Mouse (Mus musculus) MN1 (cell line): ENCODE data around the gene Adprh.
"Not testable (repeated sequence)": the region's sequence is repeated elsewhere in the genome, so short reads cannot be mapped to it uniquely, and the experiment has no call there.

ENCODE experiments used
- DNase-seq: peaks from one replicate; pipeline ENCODE4 v3.0.0-alpha.2; 2016; ENCODE audit warnings: low spot score

Adprh gene

DNA sequence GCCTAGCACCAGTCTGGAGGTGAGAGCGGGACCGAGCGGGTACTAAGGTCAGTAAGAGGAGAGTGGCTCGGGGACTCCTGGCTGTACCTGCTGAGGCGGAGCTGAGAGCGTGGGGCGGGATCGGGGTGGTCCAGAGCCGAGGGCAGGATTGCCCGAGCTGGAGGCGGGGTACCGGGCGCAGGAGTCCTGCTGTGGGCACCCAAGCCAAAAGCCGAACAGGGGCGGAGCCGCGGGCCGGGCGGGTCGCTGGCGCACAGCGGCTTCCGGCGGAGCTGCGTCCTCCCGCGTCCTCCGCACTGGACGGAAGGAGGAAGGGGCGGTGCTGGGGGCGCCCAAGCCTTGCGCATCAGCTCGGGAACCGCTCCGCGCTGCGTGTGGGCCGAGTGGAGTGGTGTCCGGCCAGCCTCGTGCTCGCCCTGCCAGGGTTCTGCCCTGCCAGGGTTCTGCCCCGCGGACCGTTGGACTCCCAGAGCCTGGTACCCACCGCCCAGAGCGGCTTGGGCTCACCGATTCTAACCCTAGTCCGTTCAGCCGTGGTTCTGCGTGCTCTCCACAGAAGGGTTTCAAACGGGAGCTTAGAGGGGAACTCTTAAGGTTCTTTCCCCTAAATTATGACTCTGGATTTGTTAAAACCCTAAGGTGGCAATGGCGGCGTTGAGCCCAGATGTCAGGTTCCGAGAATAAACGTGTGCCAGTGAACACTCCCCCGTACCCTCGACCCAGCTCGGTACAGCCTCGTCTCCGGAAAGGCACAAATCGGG lies at the start of gene Adprh:
Gene Adprh (minus strand): TSS at position 262 of the 761 bp plus-strand sequence.
- peak; percentile 94 for DNase-seq

DNA sequence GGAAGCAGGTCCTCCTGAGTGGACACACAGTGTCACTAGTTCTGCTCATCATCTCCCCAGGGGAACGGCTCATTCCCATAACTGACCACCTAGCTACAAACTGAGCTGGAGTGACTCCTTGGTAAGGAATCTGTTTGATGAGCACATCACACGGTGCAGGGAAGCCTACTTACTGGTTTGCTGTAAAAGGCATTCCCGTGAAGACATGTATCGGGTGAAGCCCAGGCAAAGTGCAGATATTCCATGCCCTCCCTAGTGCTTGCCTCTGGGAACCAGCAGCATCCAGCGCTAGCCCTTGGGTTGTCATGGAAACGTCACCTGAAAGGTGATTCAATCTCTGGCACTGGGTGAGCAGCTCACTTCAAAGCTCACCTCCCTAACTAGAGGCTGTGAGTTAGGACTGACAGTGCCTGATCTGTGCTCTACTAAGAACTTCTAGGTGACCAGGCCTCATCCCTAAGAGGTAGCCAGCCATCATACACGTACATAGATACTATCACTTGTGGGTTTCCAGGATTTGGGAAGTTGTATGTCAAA lies 44.2 kb upstream of the Adprh start:
- no peak for DNase-seq

DNA sequence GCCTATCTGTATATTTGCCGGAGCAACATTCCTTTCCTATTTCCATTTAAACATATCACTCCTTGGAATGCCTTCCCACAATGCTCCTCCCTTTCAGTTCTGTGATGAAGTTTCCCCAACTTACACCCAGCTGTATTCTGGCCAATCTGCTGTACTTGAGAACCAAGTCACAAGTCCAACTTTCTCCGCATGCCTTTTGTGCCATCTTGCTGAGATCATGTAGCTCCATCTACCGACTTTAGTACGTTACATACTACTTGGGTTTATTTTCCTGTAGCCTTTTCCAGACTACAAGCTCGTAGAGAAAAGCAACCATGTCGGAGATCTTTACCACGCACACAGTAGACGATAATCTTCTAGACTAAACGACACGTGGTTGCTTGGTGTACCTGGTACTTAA lies 41.4 kb upstream of the Adprh start:
- DNase-seq = no peak

DNA sequence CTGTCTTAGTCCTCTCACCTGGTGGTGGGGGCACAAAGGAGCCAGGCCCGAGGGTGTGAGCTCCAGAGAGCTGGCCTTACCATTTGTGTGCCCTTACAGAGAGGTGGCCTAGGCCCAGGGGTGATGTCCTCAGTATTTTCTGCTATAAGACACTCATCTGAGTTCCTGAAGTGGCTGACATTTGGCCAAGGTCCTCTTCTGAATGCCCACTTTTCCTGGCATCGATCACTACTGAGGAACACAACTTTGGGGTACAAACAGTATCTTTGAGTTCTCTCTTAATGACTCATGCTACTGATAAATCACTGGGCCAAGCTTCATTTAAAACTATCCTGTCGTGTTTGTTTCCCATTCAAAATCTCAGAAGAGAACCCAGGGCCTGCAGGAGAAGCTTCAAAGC lies 40.0 kb upstream of the Adprh start:
- no peak for DNase-seq

DNA sequence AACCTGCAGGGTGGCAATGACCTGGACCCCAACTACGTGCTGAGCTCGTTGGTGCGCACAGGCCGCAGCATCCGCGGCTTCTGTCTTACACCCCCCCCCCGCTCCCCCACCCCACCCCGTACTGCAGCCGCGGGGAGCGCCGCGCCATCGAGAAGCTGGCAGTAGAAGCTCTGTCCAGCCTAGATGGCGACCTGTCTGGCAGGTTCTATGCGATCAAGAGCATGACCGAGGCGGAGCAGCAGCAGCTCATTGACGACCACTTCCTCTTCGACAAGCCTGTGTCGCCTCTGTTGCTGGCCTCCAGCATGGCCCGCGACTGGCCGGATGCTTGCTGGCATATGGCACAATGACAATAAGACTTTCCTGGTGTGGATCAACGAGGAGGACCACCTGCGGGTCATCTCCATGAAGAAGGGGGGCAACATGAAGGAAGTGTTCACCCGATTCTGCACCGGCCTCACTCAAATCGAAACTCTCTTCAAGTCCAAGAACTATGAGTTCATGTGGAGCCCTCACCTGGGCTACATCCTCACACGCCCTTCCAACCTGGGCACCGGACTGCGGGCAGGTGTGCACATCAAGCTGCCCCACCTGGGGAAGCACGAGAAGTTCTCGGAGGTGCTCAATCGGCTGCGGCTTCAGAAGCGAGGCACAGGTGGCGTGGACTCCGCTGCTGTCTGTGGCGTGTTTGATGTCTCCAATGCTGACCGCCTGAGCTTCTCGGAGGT lies 31.2 kb upstream of the Adprh start:
- DNase-seq = no peak

DNA sequence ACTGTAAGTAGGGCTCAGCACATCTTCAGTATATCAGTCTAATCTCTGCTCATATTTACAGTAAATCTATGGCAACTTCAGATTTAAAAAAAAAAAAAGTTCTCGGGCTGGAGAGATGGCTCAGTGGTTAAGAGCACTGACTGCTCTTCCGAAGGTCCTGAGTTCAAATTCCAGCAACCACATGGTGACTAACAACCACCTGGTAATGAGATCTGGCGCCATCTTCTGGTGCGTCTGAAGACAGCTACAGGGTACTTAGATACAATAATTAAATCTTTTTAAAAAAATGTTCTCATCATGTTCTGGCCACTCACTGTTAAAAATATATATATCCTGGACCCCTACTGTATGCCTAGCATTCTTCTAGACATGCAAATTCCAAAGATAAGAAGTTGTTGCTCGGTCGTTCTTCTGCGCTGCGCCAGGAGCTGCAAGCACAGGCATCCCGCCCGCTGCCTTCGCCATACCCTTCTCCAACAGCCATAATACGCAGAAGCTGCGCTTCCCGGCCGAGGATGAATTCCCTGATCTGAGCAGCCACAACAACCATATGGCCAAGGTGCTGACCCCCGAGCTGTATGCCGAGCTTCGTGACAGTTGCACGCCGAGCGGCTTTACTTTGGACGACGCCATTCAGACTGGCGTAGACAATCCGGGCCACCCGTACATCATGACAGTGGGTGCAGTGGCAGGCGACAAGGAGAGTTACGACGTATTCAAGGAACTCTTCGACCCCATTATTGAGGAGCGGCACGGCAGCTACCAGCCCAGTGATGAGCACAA lies 30.5 kb upstream of the Adprh start:
- DNase-seq = no peak

DNA sequence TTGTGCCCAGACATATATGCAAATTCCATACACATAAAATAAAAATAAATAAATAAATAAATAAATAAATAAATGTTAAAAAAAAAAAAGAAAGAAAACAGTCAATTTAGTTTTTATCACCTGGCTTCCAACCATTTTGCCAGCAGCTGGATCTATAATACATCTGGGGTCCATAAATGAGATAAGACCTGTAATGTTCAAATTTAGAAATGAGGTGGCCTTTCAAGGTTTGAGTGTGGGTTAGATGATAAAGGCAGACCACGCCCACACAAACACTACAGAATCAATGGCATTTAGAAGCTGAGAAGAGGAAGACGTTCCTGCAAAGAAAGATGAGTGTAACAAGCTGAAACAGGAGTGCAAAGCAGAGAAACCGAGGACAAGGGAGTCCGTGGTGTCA lies 28.8 kb upstream of the Adprh start:
- no peak for DNase-seq

DNA sequence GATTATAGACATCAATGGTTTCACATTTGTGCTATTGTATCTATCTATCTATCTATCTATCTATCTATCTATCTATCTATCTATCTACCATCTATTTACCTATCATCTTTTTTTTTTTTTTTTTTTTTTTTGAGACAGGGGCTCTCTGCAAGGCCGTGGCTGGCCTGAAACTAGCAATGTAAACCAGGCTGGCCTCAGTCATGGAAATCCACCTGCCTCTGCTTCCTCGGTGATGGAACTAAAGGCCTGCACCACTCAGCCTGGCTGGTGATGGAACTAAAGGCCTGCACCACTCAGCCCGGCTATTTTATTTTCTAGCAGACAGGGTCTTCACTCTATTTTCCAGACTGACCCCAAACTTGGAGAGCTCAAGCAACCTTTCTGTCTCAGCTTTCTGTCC lies 25.8 kb upstream of the Adprh start:
- no peak for DNase-seq

DNA sequence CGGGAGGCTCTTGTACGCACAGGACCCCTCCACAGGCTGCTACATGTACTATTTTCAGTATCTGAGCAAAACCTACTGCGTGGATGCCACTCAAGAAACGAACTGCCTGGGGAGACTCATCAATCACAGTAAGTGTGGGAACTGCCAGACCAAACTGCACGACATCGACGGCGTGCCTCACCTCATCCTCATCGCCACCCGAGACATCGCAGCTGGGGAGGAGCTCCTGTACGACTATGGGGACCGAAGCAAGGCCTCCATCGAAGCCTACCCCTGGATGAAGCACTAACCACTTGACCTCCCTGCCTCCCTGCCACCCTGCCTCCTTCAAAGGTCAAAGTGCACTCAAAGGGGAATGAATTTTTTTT lies 24.7 kb upstream of the Adprh start:
- not testable (repeated sequence) for DNase-seq

DNA sequence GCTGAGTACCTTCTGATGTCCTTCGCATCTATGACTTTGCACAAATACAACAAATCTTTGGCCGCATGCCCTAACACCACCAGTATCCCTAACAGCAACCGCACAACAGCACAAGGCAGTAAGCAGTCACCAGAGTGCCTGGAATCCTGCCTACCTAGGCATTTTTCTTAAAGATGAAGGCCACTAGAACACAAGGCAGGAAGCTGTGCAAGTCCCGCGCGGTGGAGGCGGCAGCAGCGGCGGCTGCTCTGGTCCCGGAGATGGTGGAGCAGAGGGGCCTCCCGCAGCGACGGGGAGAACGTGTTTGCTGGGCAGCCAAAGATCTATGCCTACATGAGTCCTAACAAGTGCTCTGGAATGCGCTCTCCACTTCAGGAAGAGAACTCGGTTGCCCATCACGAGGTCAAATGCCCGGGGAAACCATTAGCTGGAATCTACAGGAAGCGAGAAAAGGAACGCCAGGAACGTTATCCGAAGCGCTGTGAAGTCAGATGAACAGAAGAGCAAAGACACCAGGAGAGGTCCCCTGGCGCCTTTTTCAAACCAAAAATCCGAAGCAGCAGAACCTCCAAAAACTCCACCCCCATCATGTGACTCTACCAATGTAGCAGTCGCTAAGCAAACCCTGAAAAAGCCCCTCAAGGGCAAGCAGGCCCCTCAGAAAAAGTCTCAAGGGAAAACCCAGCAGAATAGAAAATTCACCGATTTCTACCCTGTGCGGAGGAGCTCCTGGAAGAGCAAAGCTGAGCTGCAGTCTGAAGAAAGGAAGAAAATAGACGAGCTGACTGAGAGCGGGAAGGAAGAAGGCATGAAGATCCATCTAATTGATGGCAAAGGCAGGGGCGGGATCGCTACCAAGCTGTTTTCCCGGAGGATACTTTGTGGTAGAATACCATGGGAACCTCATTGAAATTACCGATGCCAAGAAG lies 24.1 kb upstream of the Adprh start:
- peak; percentile 38 for DNase-seq

DNA sequence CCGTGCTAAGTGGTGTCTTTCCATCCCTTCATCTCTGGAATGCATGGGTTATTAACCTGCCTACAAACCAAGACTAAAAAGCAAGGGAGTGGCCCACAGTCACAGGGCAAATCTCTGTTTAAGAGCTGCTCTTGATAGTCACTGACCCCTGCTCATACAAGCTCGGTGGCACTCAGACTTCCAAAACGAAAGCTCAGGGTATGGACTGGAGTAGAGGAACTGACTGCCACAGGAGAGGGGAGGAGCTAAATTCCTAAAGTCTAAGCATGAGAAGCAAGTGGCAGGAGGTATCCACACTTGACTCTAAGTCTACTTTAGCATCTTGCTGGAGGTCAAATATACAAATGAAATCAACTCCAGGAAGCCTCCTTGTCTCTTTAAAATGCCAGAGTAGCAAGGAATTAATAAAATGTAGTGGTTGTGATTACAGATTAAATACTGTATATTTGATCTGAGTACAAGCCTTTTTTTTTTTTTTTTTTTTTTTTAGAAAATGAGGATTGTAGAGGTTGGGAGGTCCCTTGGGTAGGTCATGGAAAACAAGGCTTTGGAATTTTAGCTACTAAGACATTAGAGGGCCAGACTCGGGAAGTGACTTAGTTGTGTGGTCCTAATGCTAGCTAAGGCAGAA lies 23.3 kb upstream of the Adprh start:
- peak; percentile 18 for DNase-seq

DNA sequence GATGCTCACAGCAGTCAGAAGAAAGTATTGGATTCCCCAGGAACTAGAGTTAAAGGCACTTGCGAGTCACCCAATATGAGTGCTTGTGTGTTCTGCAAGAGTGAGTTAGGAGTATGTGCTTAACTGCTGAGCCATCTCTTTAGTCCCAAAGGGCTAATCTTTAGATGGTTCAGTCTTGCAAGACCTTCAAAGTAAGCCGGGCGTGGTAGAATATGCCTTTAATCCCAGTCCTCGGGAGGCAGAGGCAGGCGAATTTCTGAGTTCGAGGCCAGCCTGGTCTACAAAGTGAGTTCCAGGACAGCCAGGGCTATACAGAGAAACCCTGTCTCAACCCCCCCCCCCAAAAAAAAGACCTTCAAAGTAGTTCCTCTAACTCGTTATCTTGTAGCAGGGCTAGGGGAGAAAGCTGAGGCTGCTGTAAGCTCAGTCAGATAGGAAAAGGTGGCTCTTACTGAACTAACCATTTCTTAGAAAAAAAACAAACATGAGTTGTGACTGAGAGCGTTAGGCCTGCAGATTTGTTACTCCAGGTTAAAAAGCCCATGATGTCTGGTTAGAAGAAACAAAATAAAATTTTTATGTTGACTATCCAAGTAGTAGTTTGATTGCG lies 22.3 kb upstream of the Adprh start:
- no peak for DNase-seq

DNA sequence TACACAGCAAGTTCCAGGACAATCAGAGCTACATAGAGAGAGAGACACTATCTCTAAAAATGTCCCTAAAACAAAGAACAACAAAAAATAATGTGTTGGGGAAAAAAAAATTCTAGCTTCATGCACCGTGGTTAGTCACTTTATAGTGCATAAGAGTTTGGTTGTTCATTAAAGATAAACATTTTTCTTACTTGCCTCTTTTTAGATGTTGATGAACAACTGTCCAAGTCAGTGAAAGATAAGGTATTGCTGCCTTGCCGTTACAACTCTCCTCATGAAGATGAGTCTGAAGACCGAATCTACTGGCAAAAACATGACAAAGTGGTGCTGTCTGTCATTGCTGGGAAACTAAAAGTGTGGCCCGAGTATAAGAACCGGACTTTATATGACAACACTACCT lies 21.2 kb upstream of the Adprh start:
- DNase-seq = no peak

DNA sequence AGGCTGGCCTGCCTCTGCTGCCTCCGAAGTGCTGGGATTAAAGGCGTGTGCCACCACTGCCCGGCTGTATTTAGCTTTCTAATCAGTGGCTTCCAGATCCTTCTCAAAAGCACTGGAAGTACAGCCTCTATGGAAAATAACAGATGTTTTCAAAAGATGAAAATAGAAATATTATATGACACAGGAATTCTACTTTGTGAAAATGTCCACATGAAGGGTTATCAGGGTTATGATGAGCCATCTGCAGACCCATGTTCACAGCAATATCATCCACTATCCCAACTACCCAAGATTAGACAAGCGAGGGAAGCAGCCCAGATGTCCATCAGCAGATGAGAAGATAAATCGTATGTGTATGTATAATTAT lies 20.0 kb upstream of the Adprh start:
- no peak for DNase-seq

DNA sequence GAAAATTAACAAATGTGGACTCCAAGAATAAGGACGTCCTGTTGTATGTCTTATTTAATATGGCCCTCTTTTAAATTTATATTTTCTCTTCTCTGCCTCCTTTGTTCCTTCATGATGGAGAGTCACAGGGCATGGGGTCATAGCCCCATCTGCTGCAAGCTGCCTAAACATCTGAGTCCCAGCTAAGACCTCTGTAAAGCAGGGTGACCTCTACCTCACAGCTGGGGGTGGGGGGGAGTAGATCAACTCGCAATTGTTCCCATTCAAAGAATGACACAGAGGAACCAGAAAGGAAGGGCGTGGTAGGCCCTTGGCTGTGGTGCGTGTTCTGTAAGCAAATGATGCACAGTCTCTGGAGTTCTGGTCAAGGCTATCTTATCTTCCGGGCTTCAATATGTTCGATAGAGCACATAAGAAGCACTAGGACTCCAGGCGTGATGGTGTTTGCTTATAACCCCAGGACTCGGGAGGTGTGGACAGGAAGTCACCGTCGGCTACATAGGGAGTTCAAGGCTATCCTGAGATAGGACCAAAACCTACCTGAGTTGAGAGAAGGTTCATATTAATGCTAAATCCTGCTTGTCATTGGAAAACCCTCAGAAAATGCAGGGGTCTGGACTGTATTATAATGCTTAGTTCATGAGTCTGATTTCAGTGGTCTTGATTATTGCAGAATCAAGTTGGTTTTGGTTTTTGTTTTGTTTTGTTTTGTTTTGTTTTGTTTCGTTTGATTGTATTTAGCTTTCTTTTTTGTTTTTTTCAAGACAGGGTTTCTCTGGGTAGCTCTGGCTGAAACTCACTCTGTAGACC lies 19.4 kb upstream of the Adprh start:
- no peak for DNase-seq

DNA sequence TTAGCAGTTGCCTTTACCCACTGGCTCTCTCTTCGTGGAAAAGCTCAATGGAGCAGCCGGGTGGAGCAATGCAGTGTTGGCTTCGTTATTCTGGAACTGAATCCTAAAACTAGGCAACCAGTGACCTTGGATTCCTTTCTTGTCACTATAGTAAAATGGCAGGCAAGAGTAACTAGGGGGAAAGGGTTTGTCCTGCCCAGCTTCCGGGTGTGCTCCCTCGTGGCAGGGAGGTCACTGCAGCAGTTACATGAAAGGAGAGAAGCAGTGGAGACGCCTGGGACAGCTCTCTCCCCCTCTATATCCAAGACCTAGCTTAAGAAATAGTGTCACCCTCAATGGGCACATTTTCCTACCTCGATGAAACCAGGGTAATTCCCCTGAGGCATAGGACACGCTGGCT lies 16.9 kb upstream of the Adprh start:
- DNase-seq = no peak

DNA sequence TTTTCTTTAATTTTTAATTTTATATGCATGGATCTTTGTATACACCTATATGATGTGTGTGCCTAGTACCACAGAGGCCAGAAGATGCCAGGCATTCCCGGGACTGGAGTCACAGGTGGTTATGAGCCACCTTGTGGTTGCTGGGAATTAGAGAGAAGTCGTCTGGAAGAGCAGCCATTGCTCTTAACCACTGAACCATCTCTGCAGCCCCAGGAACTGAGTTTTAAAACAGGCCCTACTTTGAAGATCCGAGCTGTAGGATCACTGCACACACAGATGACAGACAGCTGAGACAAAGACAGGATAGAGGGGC lies 16.2 kb upstream of the Adprh start:
- no peak for DNase-seq

DNA sequence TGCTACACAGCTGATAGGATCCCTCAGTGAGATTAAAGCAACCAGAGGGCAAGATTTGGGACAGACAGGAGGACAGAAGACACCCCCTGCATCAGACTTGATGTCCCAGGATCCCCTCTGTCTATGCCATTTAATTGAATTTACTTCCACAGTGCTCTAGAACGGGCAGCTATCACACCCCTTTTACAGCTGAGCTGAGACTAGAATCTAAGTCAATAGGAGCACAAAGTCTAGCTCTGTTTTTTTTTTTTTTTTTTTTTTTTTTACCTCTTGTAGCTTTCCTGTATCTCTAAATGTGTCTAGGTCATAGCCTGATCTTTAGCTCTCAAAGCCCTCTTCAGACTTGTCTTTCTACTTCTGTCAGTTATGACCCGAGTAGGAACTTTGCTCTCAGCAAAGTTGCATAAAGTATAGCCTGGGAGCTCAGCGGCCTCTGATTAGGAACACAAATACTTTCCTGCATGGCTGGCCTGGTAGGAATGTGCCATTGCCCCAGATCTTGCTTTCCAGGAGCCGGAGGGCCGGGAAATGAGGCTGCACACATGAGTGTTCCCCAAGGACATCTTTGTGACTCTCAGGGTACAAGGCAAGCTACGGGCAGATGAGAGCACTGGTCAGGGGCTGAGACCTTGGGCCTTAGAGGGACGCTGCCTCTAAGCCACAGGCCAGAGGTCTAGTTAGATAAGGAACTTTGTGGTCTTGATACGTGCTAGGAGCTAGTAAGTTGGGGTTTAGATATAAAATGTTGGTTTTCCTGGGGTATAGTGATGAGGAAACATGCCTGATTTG lies 15.6 kb upstream of the Adprh start:
- no peak for DNase-seq
